Mouse (Mus musculus): Measurements from ENCODE around the gene Cnksr1. TPM values are rescaled to one million over a fixed set of nuclear protein-coding genes. Genes with fewer than 3 reads are reported as not detected.

The Cnksr1 gene
- total and polyA plus RNA-seq, 2 experiments from 2014 or later = 0.25 to 0.26 TPM

DNA sequence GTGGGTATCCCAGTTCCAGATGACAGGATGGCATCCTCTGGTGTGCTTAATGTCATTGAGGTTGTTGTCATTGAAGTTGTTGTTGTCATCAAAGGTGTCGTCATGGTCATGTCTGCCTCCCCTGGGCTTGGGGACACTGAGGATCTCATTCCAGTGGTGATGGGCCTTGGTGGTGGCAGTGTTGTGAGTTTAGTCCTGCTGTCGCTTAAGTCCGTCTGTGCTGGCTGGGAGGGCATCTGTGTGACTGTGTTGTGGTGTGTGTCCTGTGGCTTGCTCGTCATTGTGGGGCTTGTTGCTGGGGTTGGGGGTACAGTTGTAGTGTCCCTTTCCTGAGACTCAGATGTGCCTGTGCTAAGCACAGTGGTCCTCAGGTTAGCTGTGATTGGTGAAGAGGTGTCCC is 35.3 kb downstream of the Cnksr1 start, which contains the start of gene Gm7534:
Gene Gm7534, minus strand, starts transcription at position 101 of the 400 bp plus-strand sequence.
- Histone ChIP-seq H3K9me3 (ENCODE audit: low read length) (no peaks in the 10 kb centered on the region), H3K9ac (replicated peaks; ENCODE audit: low read length) (no peak within 1 kb of the TSS), H3K27me3 (ENCODE audit: insufficient read depth, low read length) (no peaks in the 10 kb centered on the region), H3K4me3 (ENCODE audit: low read length) (no peak within 1 kb of the TSS), H3K4me1 (ENCODE audit: insufficient read depth, low read length) (no peaks in the 10 kb centered on the region), H3K27ac (no peak within 1 kb of the TSS), H3K4me2 (ENCODE audit: low read depth, low read length) (no peak within 1 kb of the TSS), H3K36me3 (ENCODE audit: insufficient read depth, low read length) (no peaks in the 10 kb centered on the region)
- DNase-seq (ENCODE audit: low spot score) (no peak), ATAC-seq (no peak)
- no peak for TF ChIP-seq CTCF (IDR thresholded peaks at IDR 0.05; ENCODE audit: low read depth)
- 88% methylated on average over 4 of the region's 4 CpGs for WGBS

DNA sequence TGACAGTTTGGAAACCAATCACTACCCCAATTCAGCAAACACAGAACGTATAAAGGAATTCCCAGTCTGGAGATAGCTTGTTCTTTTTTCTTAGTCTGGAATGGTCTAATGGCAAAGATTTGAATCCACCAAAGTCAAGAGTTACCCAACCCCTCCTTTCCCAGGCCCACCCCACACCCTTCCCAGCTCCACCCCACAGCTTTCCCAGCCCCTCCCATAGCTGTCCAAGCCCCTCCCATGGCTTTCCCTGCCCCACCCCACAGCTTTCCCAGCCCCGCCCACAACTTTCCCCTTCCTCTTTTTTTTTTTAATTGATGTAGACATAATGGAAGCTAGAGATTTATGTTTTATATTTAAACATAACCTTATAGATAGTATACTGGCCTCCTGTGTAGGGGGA is 38.8 kb downstream of the Cnksr1 start:
- ATAC-seq (no peak), DNase-seq (ENCODE audit: low spot score) (no peak)
- Histone ChIP-seq H3K4me3 (ENCODE audit: low read length) (no peak overlapping the region), H3K27ac (no peak overlapping the region), H3K27me3 (ENCODE audit: insufficient read depth, low read length) (no peaks in the 10 kb centered on the region), H3K36me3 (ENCODE audit: insufficient read depth, low read length) (no peaks in the 10 kb centered on the region), H3K9ac (replicated peaks; ENCODE audit: low read length) (no peak overlapping the region), H3K4me1 (ENCODE audit: insufficient read depth, low read length) (no peaks in the 10 kb centered on the region), H3K4me2 (ENCODE audit: low read depth, low read length) (no peak overlapping the region), H3K9me3 (ENCODE audit: low read length) (no peaks in the 10 kb centered on the region)
- no peak for TF ChIP-seq CTCF (IDR thresholded peaks at IDR 0.05; ENCODE audit: low read depth)
- 88% methylated on average over 2 of the region's 2 CpGs for WGBS

DNA sequence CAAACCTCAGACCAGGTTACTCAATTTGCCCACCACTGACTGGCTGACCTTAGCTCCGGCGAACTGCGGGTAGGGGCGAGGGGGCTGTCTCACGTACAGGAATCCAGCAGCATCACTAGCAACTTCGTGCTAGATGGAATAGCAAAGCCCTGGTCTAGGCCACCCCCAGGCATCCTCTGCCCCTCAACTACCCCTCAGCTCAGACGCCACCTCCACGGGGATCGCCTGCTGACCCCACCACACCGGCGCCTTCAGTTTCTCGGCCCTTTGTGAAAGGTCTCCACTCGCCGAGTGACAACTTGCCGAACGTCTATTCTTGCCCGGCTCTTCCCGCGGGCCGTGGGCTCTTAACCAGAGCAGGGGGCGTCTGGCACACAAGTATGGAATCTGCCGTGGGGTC is 51.9 kb downstream of the Cnksr1 start:
- WGBS = under 1% methylated on average over 22 of the region's 22 CpGs
- peaks cover 7% of the 10 kb centered on the region; the same call in 1 of the 2 replicates for H3K4me1 ChIP-seq (ENCODE audit: insufficient read depth, low read length)
- no peaks in the 10 kb centered on the region for H3K9me3 ChIP-seq (ENCODE audit: low read length)
- H3K27ac ChIP-seq = peak overlapping the region; percentile 77; the same call in 1 of the 2 replicates
- H3K27me3 ChIP-seq (ENCODE audit: insufficient read depth, low read length) = no peaks in the 10 kb centered on the region
- no peak for ATAC-seq
- peak overlapping the region; percentile 67 for H3K9ac ChIP-seq (replicated peaks; ENCODE audit: low read length)
- peak overlapping the region; percentile 75 for H3K4me3 ChIP-seq (ENCODE audit: low read length)
- DNase-seq (ENCODE audit: low spot score) = no peak
- peak overlapping the region; percentile 83 for H3K4me2 ChIP-seq (ENCODE audit: low read depth, low read length)
- no peaks in the 10 kb centered on the region for H3K36me3 ChIP-seq (ENCODE audit: insufficient read depth, low read length)
- TF ChIP-seq CTCF (IDR thresholded peaks at IDR 0.05; ENCODE audit: low read depth) = no peak

DNA sequence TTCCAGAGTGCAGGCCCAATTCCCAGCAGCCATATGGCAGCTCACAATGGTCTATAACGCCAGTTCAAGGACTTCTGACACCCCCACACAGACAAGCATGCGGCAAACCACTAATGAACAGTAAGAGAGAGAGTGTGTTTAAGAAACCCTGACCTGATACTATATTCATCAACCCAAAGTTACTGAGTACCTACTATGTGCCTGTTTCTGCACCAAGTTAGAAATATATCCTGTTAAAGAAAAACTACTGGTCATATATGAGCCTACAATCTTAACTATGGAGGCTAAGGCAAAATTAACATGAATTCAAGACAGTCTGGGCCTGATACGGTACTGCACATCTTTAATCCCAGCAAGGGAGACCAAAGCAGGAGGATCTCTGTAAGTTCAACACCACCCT is 52.6 kb downstream of the Cnksr1 start:
- Histone ChIP-seq H3K4me1 (ENCODE audit: insufficient read depth, low read length) (peaks cover 7% of the 10 kb centered on the region; the same call in 1 of the 2 replicates), H3K36me3 (ENCODE audit: insufficient read depth, low read length) (no peaks in the 10 kb centered on the region), H3K4me3 (ENCODE audit: low read length) (peak overlapping the region; percentile 75), H3K27ac (no peak overlapping the region), H3K4me2 (ENCODE audit: low read depth, low read length) (peak overlapping the region; percentile 83), H3K27me3 (ENCODE audit: insufficient read depth, low read length) (no peaks in the 10 kb centered on the region), H3K9ac (replicated peaks; ENCODE audit: low read length) (peak overlapping the region; percentile 67), H3K9me3 (ENCODE audit: low read length) (no peaks in the 10 kb centered on the region)
- no peak for TF ChIP-seq CTCF (IDR thresholded peaks at IDR 0.05; ENCODE audit: low read depth)
- 69% methylated on average over 3 of the region's 3 CpGs for WGBS
- DNase-seq (ENCODE audit: low spot score) (no peak), ATAC-seq (no peak)

DNA sequence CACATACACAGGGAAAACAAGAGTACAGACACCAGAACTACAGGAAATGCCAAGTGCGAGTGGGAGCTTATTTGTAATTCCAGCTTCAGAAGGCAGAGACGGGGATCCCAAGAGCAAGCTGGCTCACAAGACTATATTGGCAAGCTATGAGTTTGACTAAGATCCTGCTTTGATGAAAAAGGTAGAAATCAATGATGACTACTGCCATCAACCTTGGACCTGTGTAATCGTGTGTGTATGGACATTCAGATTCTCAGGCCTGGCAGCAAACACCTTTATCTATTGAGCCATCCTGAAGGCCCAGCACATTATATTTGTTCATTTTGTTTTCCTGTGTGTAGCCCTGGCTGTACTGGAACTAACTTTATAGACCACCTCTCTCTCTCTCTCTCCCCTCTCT is 54.5 kb downstream of the Cnksr1 start:
- Histone ChIP-seq H3K9me3 (ENCODE audit: low read length) (no peaks in the 10 kb centered on the region), H3K4me3 (ENCODE audit: low read length) (no peak overlapping the region), H3K36me3 (ENCODE audit: insufficient read depth, low read length) (no peaks in the 10 kb centered on the region), H3K9ac (replicated peaks; ENCODE audit: low read length) (no peak overlapping the region), H3K27ac (no peak overlapping the region), H3K4me2 (ENCODE audit: low read depth, low read length) (no peak overlapping the region), H3K27me3 (ENCODE audit: insufficient read depth, low read length) (no peaks in the 10 kb centered on the region), H3K4me1 (ENCODE audit: insufficient read depth, low read length) (peaks cover 7% of the 10 kb centered on the region; the same call in 1 of the 2 replicates)
- ATAC-seq (no peak), DNase-seq (ENCODE audit: low spot score) (no peak)
- WGBS = 80% methylated on average over 3 of the region's 3 CpGs
- TF ChIP-seq CTCF (IDR thresholded peaks at IDR 0.05; ENCODE audit: low read depth) = no peak

DNA sequence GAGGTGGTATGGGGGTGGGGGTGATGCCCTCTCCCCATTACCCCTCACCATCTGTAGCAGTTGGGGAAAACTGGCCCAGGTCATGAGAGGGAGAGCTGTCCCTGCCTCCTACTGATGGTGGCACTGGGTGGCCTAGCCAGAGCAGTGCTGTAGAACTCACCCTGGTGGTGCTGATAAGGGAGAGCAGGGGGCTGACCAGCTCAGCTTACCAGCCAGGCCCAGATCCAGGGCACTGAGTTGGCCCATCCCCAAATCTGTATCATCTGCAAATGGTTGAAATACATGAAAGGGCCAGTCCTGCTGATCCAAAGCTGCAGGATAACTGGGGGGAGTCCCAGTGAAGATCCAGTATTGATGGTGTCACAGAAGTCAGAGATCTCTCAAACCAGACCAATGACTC is 56.4 kb downstream of the Cnksr1 start:
- no peak for ATAC-seq
- H3K27me3 ChIP-seq (ENCODE audit: insufficient read depth, low read length) = no peaks in the 10 kb centered on the region

DNA sequence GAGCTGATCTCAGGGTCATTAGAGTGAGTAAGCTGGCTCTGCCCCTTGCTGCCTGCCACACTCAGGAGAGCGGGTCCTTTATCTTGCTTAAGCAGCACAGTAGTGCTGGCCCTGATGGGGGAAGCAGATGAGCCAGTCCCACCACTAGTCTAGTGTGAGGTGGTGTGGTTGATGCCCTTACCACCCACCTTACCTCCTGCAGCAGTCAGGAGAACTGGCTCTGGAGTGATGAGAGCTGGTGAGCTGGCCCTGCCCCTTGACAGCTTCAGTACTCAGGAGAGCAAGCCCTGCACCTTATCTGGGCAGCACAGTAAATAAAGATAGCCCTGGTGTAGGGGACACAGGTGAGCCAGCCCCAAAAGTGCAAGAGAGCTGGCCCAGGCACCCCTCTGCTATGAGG is 57.1 kb downstream of the Cnksr1 start:
- H3K36me3 ChIP-seq (ENCODE audit: insufficient read depth, low read length) = no peaks in the 10 kb centered on the region
- WGBS = 95% methylated on average over 1 of the region's 1 CpGs
- H3K4me1 ChIP-seq (ENCODE audit: insufficient read depth, low read length) = peaks cover 7% of the 10 kb centered on the region; the same call in 1 of the 2 replicates
- no peaks in the 10 kb centered on the region for H3K9me3 ChIP-seq (ENCODE audit: low read length)
- H3K9ac ChIP-seq (replicated peaks; ENCODE audit: low read length) = no peak overlapping the region
- no peak for TF ChIP-seq CTCF (IDR thresholded peaks at IDR 0.05; ENCODE audit: low read depth)
- ATAC-seq (no peak), DNase-seq (ENCODE audit: low spot score) (no peak)
- H3K27ac ChIP-seq = no peak overlapping the region
- H3K4me2 ChIP-seq (ENCODE audit: low read depth, low read length) = no peak overlapping the region
- no peaks in the 10 kb centered on the region for H3K27me3 ChIP-seq (ENCODE audit: insufficient read depth, low read length)
- no peak overlapping the region for H3K4me3 ChIP-seq (ENCODE audit: low read length)

More for the DNA sequence above, 56.4 kb downstream of the Cnksr1 start:
- Histone ChIP-seq H3K27ac (no peak overlapping the region), H3K9ac (replicated peaks; ENCODE audit: low read length) (no peak overlapping the region), H3K9me3 (ENCODE audit: low read length) (no peaks in the 10 kb centered on the region), H3K4me1 (ENCODE audit: insufficient read depth, low read length) (peaks cover 7% of the 10 kb centered on the region; the same call in 1 of the 2 replicates), H3K4me3 (ENCODE audit: low read length) (no peak overlapping the region), H3K36me3 (ENCODE audit: insufficient read depth, low read length) (no peaks in the 10 kb centered on the region), H3K4me2 (ENCODE audit: low read depth, low read length) (no peak overlapping the region)
- no peak for DNase-seq (ENCODE audit: low spot score)
- no peak for TF ChIP-seq CTCF (IDR thresholded peaks at IDR 0.05; ENCODE audit: low read depth)

Other genes starting within 250 kb of the Cnksr1 start
- gene Dhdds, start 237.5 kb downstream of the Cnksr1 start, total RNA-seq (2014; rRNA removed) = 43.1 and 49.5 TPM in 2 replicates
- gene Dhdds, start 237.5 kb downstream of the Cnksr1 start, polyA plus RNA-seq (2015; fragmentation: Nextera tagmentation; extraction: Ambion mirVana) = 41.5 and 41.8 TPM in 2 replicates
- gene Lin28a, start 219.6 kb downstream of the Cnksr1 start, total RNA-seq (2014; rRNA removed) = not detected in 2 replicates
- 0.05 TPM in 1 of 2 replicates, not detected in the other for gene Lin28a, start 219.6 kb downstream of the Cnksr1 start, polyA plus RNA-seq (2015; fragmentation: Nextera tagmentation; extraction: Ambion mirVana)
- not detected in 2 replicates for gene Zfp683, start 184.6 kb downstream of the Cnksr1 start, total RNA-seq (2014; rRNA removed)
- gene Zfp683, start 184.6 kb downstream of the Cnksr1 start, polyA plus RNA-seq (2015; fragmentation: Nextera tagmentation; extraction: Ambion mirVana) = not detected in 2 replicates
- gene Crybg2, start 177.6 kb downstream of the Cnksr1 start, total RNA-seq (2014; rRNA removed) = 1.7 and 2.8 TPM in 2 replicates
- gene Crybg2, start 177.6 kb downstream of the Cnksr1 start, polyA plus RNA-seq (2015; fragmentation: Nextera tagmentation; extraction: Ambion mirVana) = 5.9 and 6.7 TPM in 2 replicates
- not detected in 2 replicates for gene Cd52, start 143.3 kb downstream of the Cnksr1 start, total RNA-seq (2014; rRNA removed)
- gene Cd52, start 143.3 kb downstream of the Cnksr1 start, polyA plus RNA-seq (2015; fragmentation: Nextera tagmentation; extraction: Ambion mirVana) = 2.7 TPM in 2 replicates
- gene Ubxn11, start 135.8 kb downstream of the Cnksr1 start, total RNA-seq (2014; rRNA removed) = 3.5 and 8.9 TPM in 2 replicates
- gene Ubxn11, start 135.8 kb downstream of the Cnksr1 start, polyA plus RNA-seq (2015; fragmentation: Nextera tagmentation; extraction: Ambion mirVana) = 14.0 and 14.6 TPM in 2 replicates
- 220 and 259 TPM in 2 replicates for gene Sh3bgrl3, start 109.6 kb downstream of the Cnksr1 start, total RNA-seq (2014; rRNA removed)
- 553 and 564 TPM in 2 replicates for gene Sh3bgrl3, start 109.6 kb downstream of the Cnksr1 start, polyA plus RNA-seq (2015; fragmentation: Nextera tagmentation; extraction: Ambion mirVana)
- gene Cep85, start 51.3 kb downstream of the Cnksr1 start, total RNA-seq (2014; rRNA removed) = 12.9 and 19.6 TPM in 2 replicates
- gene Cep85, start 51.3 kb downstream of the Cnksr1 start, polyA plus RNA-seq (2015; fragmentation: Nextera tagmentation; extraction: Ambion mirVana) = 16.2 and 17.8 TPM in 2 replicates
- not detected in 2 replicates for gene Gm7534, start 35.4 kb downstream of the Cnksr1 start, total RNA-seq (2014; rRNA removed)
- gene Gm7534, start 35.4 kb downstream of the Cnksr1 start, polyA plus RNA-seq (2015; fragmentation: Nextera tagmentation; extraction: Ambion mirVana) = not detected in 2 replicates
- gene Catsper4, start 11.0 kb downstream of the Cnksr1 start, total RNA-seq (2014; rRNA removed) = not detected in 2 replicates
- gene Catsper4, start 11.0 kb downstream of the Cnksr1 start, polyA plus RNA-seq (2015; fragmentation: Nextera tagmentation; extraction: Ambion mirVana) = 0.11 and 0.20 TPM in 2 replicates
- 0.31 TPM in 1 of 2 replicates, not detected in the other for gene E130218I03Rik, start 5.3 kb upstream of the Cnksr1 start, total RNA-seq (2014; rRNA removed)
- 0.95 and 1.4 TPM in 2 replicates for gene E130218I03Rik, start 5.3 kb upstream of the Cnksr1 start, polyA plus RNA-seq (2015; fragmentation: Nextera tagmentation; extraction: Ambion mirVana)
- gene Zfp593, start 7.2 kb upstream of the Cnksr1 start, total RNA-seq (2014; rRNA removed) = 10.2 and 10.6 TPM in 2 replicates
- 11.0 and 12.5 TPM in 2 replicates for gene Zfp593, start 7.2 kb upstream of the Cnksr1 start, polyA plus RNA-seq (2015; fragmentation: Nextera tagmentation; extraction: Ambion mirVana)
- not detected in 2 replicates for gene Gm30191, start 8.5 kb upstream of the Cnksr1 start, total RNA-seq (2014; rRNA removed)
- gene Gm30191, start 8.5 kb upstream of the Cnksr1 start, polyA plus RNA-seq (2015; fragmentation: Nextera tagmentation; extraction: Ambion mirVana) = 0.59 and 0.79 TPM in 2 replicates
- gene Grrp1, start 15.7 kb upstream of the Cnksr1 start, total RNA-seq (2014; rRNA removed) = 13.7 and 18.4 TPM in 2 replicates
- gene Grrp1, start 15.7 kb upstream of the Cnksr1 start, polyA plus RNA-seq (2015; fragmentation: Nextera tagmentation; extraction: Ambion mirVana) = 11.1 and 12.2 TPM in 2 replicates
- 25.5 and 35.2 TPM in 2 replicates for gene Pdik1l, start 49.5 kb upstream of the Cnksr1 start, total RNA-seq (2014; rRNA removed)
- 23.3 and 24.8 TPM in 2 replicates for gene Pdik1l, start 49.5 kb upstream of the Cnksr1 start, polyA plus RNA-seq (2015; fragmentation: Nextera tagmentation; extraction: Ambion mirVana)
- gene Trim63, start 76.7 kb upstream of the Cnksr1 start, total RNA-seq (2014; rRNA removed) = 0.32 and 1.5 TPM in 2 replicates
- gene Trim63, start 76.7 kb upstream of the Cnksr1 start, polyA plus RNA-seq (2015; fragmentation: Nextera tagmentation; extraction: Ambion mirVana) = 0.84 and 1.1 TPM in 2 replicates
- 0.43 TPM in 1 of 2 replicates, not detected in the other for gene Slc30a2, start 104.8 kb upstream of the Cnksr1 start, total RNA-seq (2014; rRNA removed)
- 0.09 and 0.18 TPM in 2 replicates for gene Slc30a2, start 104.8 kb upstream of the Cnksr1 start, polyA plus RNA-seq (2015; fragmentation: Nextera tagmentation; extraction: Ambion mirVana)
- gene Extl1, start 145.5 kb upstream of the Cnksr1 start, total RNA-seq (2014; rRNA removed) = 0.54 and 1.8 TPM in 2 replicates
- 0.39 and 0.66 TPM in 2 replicates for gene Extl1, start 145.5 kb upstream of the Cnksr1 start, polyA plus RNA-seq (2015; fragmentation: Nextera tagmentation; extraction: Ambion mirVana)
- gene Pafah2, start 157.9 kb upstream of the Cnksr1 start, total RNA-seq (2014; rRNA removed) = 12.1 and 17.9 TPM in 2 replicates
- 5.3 and 6.7 TPM in 2 replicates for gene Pafah2, start 157.9 kb upstream of the Cnksr1 start, polyA plus RNA-seq (2015; fragmentation: Nextera tagmentation; extraction: Ambion mirVana)
- gene Stmn1, start 229.9 kb upstream of the Cnksr1 start, total RNA-seq (2014; rRNA removed) = 667 and 752 TPM in 2 replicates
- 4,115 and 4,307 TPM in 2 replicates for gene Stmn1, start 229.9 kb upstream of the Cnksr1 start, polyA plus RNA-seq (2015; fragmentation: Nextera tagmentation; extraction: Ambion mirVana)

Data from hindbrain, postnatal 0 days (tissue).